Comparison of ENCODE assay signal across 9 mouse cellular contexts in genomic region chr9:83576689-83577057, GRCm38 (mm10). TPM values are rescaled to one million over a fixed set of nuclear protein-coding genes. Genes with fewer than 3 reads are reported as not detected.
DNase-seq lines count a peak whose midpoint lies in the region; ATAC-seq and TF ChIP-seq lines count a peak whose summit lies in the region.
"Had no signal": no experiment of that assay in that cellular context is flagged by ENCODE, and none has a peak within 500 bp of the region (broad histone marks: within the 10 kb centered on the region; RNA-seq: fewer than 3 reads in every experiment).

No protein-coding gene starts in this region.

- peak; percentile 62 for DNase-seq in forebrain, embryonic 11.5 days (ENCODE audit: low spot score)
- DNase-seq in forebrain, embryonic 10.5 days (ENCODE audit: extremely low spot score, low spot score): no peak
- DNase-seq in right cerebral cortex, postnatal 10 days (ENCODE audit: low spot score in 2 of 2): peak; percentile 59 to 66
- no peak for DNase-seq in right cerebral cortex, postnatal 36 days (ENCODE audit: low spot score in 2 of 2)
- peak; percentile 54 for DNase-seq in embryo, embryonic 9.5 days (ENCODE audit: extremely low spot score)
- no peak for DNase-seq in layer of hippocampus, adult 8-10 months (ENCODE audit: low spot score in 2 of 2)

- ATAC-seq in forebrain, embryonic 11.5 days (replicated peaks; ENCODE audit: low FRiP score): peak; percentile 67; the same call in 1 of the 2 replicates
- 0 out of 2 replicates have a peak, but pooled peaks have one; percentile 31 for ATAC-seq in intestine, postnatal 0 days
- peak; percentile 81 for ATAC-seq in midbrain, embryonic 15.5 days (replicated peaks)

- H3K4me1 ChIP-seq in forebrain, embryonic 11.5 days (replicated peaks; ENCODE audit: control insufficient read depth, insufficient read depth, low read length): no peaks in the 10 kb centered on the region; the same call in 1 of the 2 replicates
- peaks cover 31% of the 10 kb centered on the region for H3K4me1 ChIP-seq in forebrain, embryonic 10.5 days
- peaks cover 12% of the 10 kb centered on the region; the same call in 1 of the 2 replicates for H3K4me1 ChIP-seq in intestine, postnatal 0 days (replicated peaks; ENCODE audit: control insufficient read depth, insufficient read depth, low read length)
- peaks cover 13% of the 10 kb centered on the region for H3K4me1 ChIP-seq in midbrain, embryonic 15.5 days

- H3K4me3 ChIP-seq in forebrain, embryonic 11.5 days (ENCODE audit: low read depth, low read length): no peak overlapping the region
- no peak overlapping the region for H3K4me3 ChIP-seq in forebrain, embryonic 10.5 days
- H3K4me3 ChIP-seq in intestine, postnatal 0 days (ENCODE audit: low read depth, low read length): no peak overlapping the region
- H3K4me3 ChIP-seq in midbrain, embryonic 15.5 days: no peak overlapping the region

- WGBS in forebrain, embryonic 11.5 days: 34% methylated on average over 3 of the region's 3 CpGs
- 40% methylated on average over 3 of the region's 3 CpGs for whole genome bisulfite sequencing in forebrain, embryonic 10.5 days
- 26% methylated on average over 3 of the region's 3 CpGs for WGBS in intestine, postnatal 0 days
- WGBS in midbrain, embryonic 15.5 days: 21% methylated on average over 3 of the region's 3 CpGs

- H3K27me3 ChIP-seq in forebrain, embryonic 11.5 days (ENCODE audit: control insufficient read depth, insufficient read depth, low read length): no peaks in the 10 kb centered on the region
- H3K27me3 ChIP-seq in forebrain, embryonic 10.5 days (ENCODE audit: poor library complexity, severe bottlenecking): no peaks in the 10 kb centered on the region
- H3K27me3 ChIP-seq in intestine, postnatal 0 days (replicated peaks; ENCODE audit: control insufficient read depth, insufficient read depth, low read length): no peaks in the 10 kb centered on the region
- no peaks in the 10 kb centered on the region for H3K27me3 ChIP-seq in midbrain, embryonic 15.5 days (replicated peaks)

- no peak overlapping the region for H3K4me2 ChIP-seq in forebrain, embryonic 11.5 days (ENCODE audit: low read depth, low read length, severe bottlenecking)
- H3K4me2 ChIP-seq in intestine, postnatal 0 days (replicated peaks; ENCODE audit: low read depth): no peak overlapping the region
- H3K4me2 ChIP-seq in midbrain, embryonic 15.5 days: no peak overlapping the region

- peak; percentile 91 for TF ChIP-seq CTCF in intestine, postnatal 0 days (IDR thresholded peaks at IDR 0.05; ENCODE audit: low read depth)

- H3K36me3 ChIP-seq in forebrain, embryonic 11.5 days (ENCODE audit: control insufficient read depth, insufficient read depth, low read length): no peaks in the 10 kb centered on the region
- H3K36me3 ChIP-seq in forebrain, embryonic 10.5 days (replicated peaks): no peaks in the 10 kb centered on the region
- peaks cover 8% of the 10 kb centered on the region; the same call in 1 of the 2 replicates for H3K36me3 ChIP-seq in intestine, postnatal 0 days (ENCODE audit: control insufficient read depth, insufficient read depth)
- no peaks in the 10 kb centered on the region for H3K36me3 ChIP-seq in midbrain, embryonic 15.5 days (replicated peaks)
- H3K36me3 ChIP-seq: G1E had no signal

- H3K9me3 ChIP-seq in forebrain, embryonic 11.5 days (ENCODE audit: control insufficient read depth, low read length): no peaks in the 10 kb centered on the region
- H3K9me3 ChIP-seq in forebrain, embryonic 10.5 days: no peaks in the 10 kb centered on the region
- no peaks in the 10 kb centered on the region for H3K9me3 ChIP-seq in intestine, postnatal 0 days (ENCODE audit: control insufficient read depth)
- H3K9me3 ChIP-seq in midbrain, embryonic 15.5 days: no peaks in the 10 kb centered on the region
- H3K9me3 ChIP-seq: G1E had no signal

- no peak overlapping the region for H3K27ac ChIP-seq in forebrain, embryonic 11.5 days (ENCODE audit: low read depth, low read length)
- H3K27ac ChIP-seq in forebrain, embryonic 10.5 days: no peak overlapping the region
- H3K27ac ChIP-seq in intestine, postnatal 0 days (ENCODE audit: low read depth, low read length): no peak overlapping the region
- H3K27ac ChIP-seq in midbrain, embryonic 15.5 days: peak overlapping the region; percentile 36

- H3K9ac ChIP-seq in forebrain, embryonic 11.5 days (ENCODE audit: low read length): no peak overlapping the region
- H3K9ac ChIP-seq in intestine, postnatal 0 days (ENCODE audit: low read depth, low read length): no peak overlapping the region
- H3K9ac ChIP-seq in midbrain, embryonic 15.5 days: no peak overlapping the region

RNA-seq across cellular contexts. Expression of gene Sh3bgrl2, which starts 28.5 kb away (rescaled TPM):
- polyA plus RNA-seq in forebrain, embryonic 11.5 days (2014; fragmentation: Nextera tagmentation; extraction: Ambion mirVana): 13.2 TPM in 2 replicates
- 10.9 and 12.1 TPM in 2 replicates for polyA plus RNA-seq in forebrain, embryonic 10.5 days (2016; fragmentation: Nextera tagmentation; extraction: Ambion mirVana)
- polyA plus RNA-seq in intestine, postnatal 0 days (2015; fragmentation: Nextera tagmentation; extraction: Ambion mirVana): 19.1 and 21.7 TPM in 2 replicates
- 7.7 and 8.8 TPM in 2 replicates for polyA plus RNA-seq in midbrain, embryonic 15.5 days (2015; fragmentation: Nextera tagmentation; extraction: Ambion mirVana)
- total RNA-seq in layer of hippocampus, adult 8-10 months (2022): 10 to 100 TPM; 31.1 to 33.7 (median 31.4) TPM
- polyA plus RNA-seq: G1E had no signal

Comparison
In these comparisons a context has a peak if more than half of its experiments do, and no peak if none do; other contexts are left out.
1. DNase-seq: peak in forebrain, embryonic 11.5 days (single experiment), right cerebral cortex, postnatal 10 days (2 of 2) and embryo, embryonic 9.5 days (single experiment); none in forebrain, embryonic 10.5 days (single experiment), right cerebral cortex, postnatal 36 days (0 of 2) and layer of hippocampus, adult 8-10 months (0 of 2).
2. ATAC-seq: peak in every context shown above with its lines; median percentile 81 in midbrain, embryonic 15.5 days; 67 in forebrain, embryonic 11.5 days; 31 in intestine, postnatal 0 days.